In the genomic region with DNA sequence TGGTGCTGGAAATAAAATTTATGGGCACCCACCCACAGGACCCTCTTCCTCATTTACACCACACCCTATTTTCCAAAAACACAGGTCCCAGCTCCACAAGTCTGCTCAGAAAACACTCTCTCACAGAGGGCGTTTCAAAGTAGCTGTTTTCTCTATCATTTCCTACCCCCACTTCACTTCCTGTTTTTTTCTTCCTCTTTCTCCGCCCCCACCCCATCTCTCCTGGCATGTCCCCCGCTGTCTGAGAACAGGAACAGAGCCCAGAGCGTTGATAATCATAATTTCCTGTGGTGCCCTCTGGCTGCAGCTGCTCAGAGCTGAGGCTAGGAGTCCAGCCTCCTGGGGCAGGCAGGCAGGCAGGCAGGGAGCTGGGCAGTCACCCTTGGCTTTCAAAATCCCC, we compare ENCODE assay signal across 8 mouse cellular contexts. TPM values are rescaled to one million over a fixed set of nuclear protein-coding genes. Genes with fewer than 3 reads are reported as not detected.
DNase-seq lines count a peak whose midpoint lies in the region; ATAC-seq and TF ChIP-seq lines count a peak whose summit lies in the region.

No protein-coding gene starts in this region.

- 54% methylated on average over 4 of the region's 4 CpGs for WGBS in midbrain, postnatal 0 days
- 60% methylated on average over 4 of the region's 4 CpGs for WGBS in midbrain, embryonic 10.5 days
- whole genome bisulfite sequencing in forebrain, embryonic 16.5 days, result 65% methylated on average over 4 of the region's 4 CpGs

- no peak for DNase-seq in midbrain, postnatal 0 days (ENCODE audit: low spot score)
- no peak for DNase-seq in midbrain, embryonic 10.5 days (ENCODE audit: low spot score)
- DNase-seq in heart, adult 9 months (ENCODE audit: low spot score in 2 of 2), result peak; percentile 69 to 79
- DNase-seq in liver, result peak; percentile 47
- peak; percentile 77 for DNase-seq in naive thymus-derived CD4-positive, alpha-beta T cell, adult 2 months (ENCODE audit: low read depth)
- DNase-seq in embryo, embryonic 11 days, result no peak

- H3K36me3 ChIP-seq in midbrain, postnatal 0 days (ENCODE audit: insufficient read depth, low read length), result peaks cover 6% of the 10 kb centered on the region; the same call in 1 of the 2 replicates
- no peaks in the 10 kb centered on the region for H3K36me3 ChIP-seq in midbrain, embryonic 10.5 days
- H3K36me3 ChIP-seq in forebrain, embryonic 16.5 days (ENCODE audit: control insufficient read depth, insufficient read depth), result peaks cover 9% of the 10 kb centered on the region

- H3K27ac ChIP-seq in midbrain, postnatal 0 days (ENCODE audit: low read depth, low read length), result no peak overlapping the region
- H3K27ac ChIP-seq in midbrain, embryonic 10.5 days (replicated peaks), result no peak overlapping the region
- H3K27ac ChIP-seq in forebrain, embryonic 16.5 days (ENCODE audit: low read length), result no peak overlapping the region

- ATAC-seq in midbrain, postnatal 0 days (ENCODE audit: low FRiP score), result no peak
- no peak for ATAC-seq in forebrain, embryonic 16.5 days
- no peak; the same call in 1 of the 2 replicates for ATAC-seq in erythroblast, adult 5-6 weeks (replicated peaks; ENCODE audit: low FRiP score, poor library complexity, severe bottlenecking)

- no peaks in the 10 kb centered on the region for H3K9me3 ChIP-seq in midbrain, postnatal 0 days (ENCODE audit: low read length)
- H3K9me3 ChIP-seq in midbrain, embryonic 10.5 days (replicated peaks), result no peaks in the 10 kb centered on the region
- no peaks in the 10 kb centered on the region for H3K9me3 ChIP-seq in forebrain, embryonic 16.5 days (ENCODE audit: control insufficient read depth, low read length)

- no peaks in the 10 kb centered on the region for H3K27me3 ChIP-seq in midbrain, postnatal 0 days (ENCODE audit: insufficient read depth, low read length)
- no peaks in the 10 kb centered on the region for H3K27me3 ChIP-seq in midbrain, embryonic 10.5 days (ENCODE audit: low read depth, poor library complexity, severe bottlenecking)
- H3K27me3 ChIP-seq in forebrain, embryonic 16.5 days (replicated peaks; ENCODE audit: control insufficient read depth, insufficient read depth, low read length), result no peaks in the 10 kb centered on the region

- H3K4me2 ChIP-seq in midbrain, postnatal 0 days (ENCODE audit: low read depth, low read length, poor library complexity, severe bottlenecking), result no peak overlapping the region
- H3K4me2 ChIP-seq in forebrain, embryonic 16.5 days (ENCODE audit: low read length), result no peak overlapping the region

- H3K4me1 ChIP-seq in midbrain, postnatal 0 days (ENCODE audit: insufficient read depth, low read length), result no peaks in the 10 kb centered on the region
- no peaks in the 10 kb centered on the region for H3K4me1 ChIP-seq in midbrain, embryonic 10.5 days
- peaks cover 8% of the 10 kb centered on the region for H3K4me1 ChIP-seq in forebrain, embryonic 16.5 days (replicated peaks; ENCODE audit: control insufficient read depth, insufficient read depth, low read length)

- H3K4me3 ChIP-seq in midbrain, postnatal 0 days (ENCODE audit: low read depth, low read length), result no peak overlapping the region
- H3K4me3 ChIP-seq in midbrain, embryonic 10.5 days, result no peak overlapping the region
- no peak overlapping the region for H3K4me3 ChIP-seq in forebrain, embryonic 16.5 days (replicated peaks; ENCODE audit: low read length)

- TF ChIP-seq CTCF in midbrain, postnatal 0 days (IDR thresholded peaks at IDR 0.05), result peak; percentile 25; the same call in 1 of the 2 replicates

- no peak overlapping the region for H3K9ac ChIP-seq in midbrain, postnatal 0 days (replicated peaks; ENCODE audit: low read length, poor library complexity, severe bottlenecking)
- H3K9ac ChIP-seq in forebrain, embryonic 16.5 days (replicated peaks; ENCODE audit: low read depth, low read length), result no peak overlapping the region

RNA-seq across cellular contexts. Expression of a gene that starts 39.9 kb away (rescaled TPM):
- total RNA-seq in midbrain, postnatal 0 days (2014; rRNA removed), result 88.2 and 96.7 TPM in 2 replicates
- 58.3 and 60.0 TPM in 2 replicates for polyA plus RNA-seq in midbrain, postnatal 0 days (2015; fragmentation: Nextera tagmentation; extraction: Ambion mirVana)
- polyA plus RNA-seq in midbrain, embryonic 10.5 days (2016; fragmentation: Nextera tagmentation; extraction: Ambion mirVana), result 9.2 and 11.2 TPM in 2 replicates
- 186 and 218 TPM in 2 replicates for polyA plus RNA-seq in forebrain, embryonic 16.5 days (2015; fragmentation: Nextera tagmentation; extraction: Ambion mirVana)
- 3.1 TPM in 2 replicates for total RNA-seq in erythroblast, adult 5-6 weeks (2015; ENCODE audit: low replicate concordance)
- 1.8 and 8.4 TPM in 2 replicates for total RNA-seq in erythroblast, adult 5-6 weeks (2017; ENCODE audit: low replicate concordance)

Comparison
In these comparisons a context has a peak if more than half of its experiments do, and no peak if none do; other contexts are left out.
1. DNase-seq: peak in heart, adult 9 months (2 of 2), liver (single experiment) and naive thymus-derived CD4-positive, alpha-beta T cell, adult 2 months (single experiment); none in midbrain, postnatal 0 days (single experiment), midbrain, embryonic 10.5 days (single experiment) and embryo, embryonic 11 days (single experiment).